Mouse (Mus musculus): ENCODE results near the gene Fcgrt.

The Fcgrt gene

DNA sequence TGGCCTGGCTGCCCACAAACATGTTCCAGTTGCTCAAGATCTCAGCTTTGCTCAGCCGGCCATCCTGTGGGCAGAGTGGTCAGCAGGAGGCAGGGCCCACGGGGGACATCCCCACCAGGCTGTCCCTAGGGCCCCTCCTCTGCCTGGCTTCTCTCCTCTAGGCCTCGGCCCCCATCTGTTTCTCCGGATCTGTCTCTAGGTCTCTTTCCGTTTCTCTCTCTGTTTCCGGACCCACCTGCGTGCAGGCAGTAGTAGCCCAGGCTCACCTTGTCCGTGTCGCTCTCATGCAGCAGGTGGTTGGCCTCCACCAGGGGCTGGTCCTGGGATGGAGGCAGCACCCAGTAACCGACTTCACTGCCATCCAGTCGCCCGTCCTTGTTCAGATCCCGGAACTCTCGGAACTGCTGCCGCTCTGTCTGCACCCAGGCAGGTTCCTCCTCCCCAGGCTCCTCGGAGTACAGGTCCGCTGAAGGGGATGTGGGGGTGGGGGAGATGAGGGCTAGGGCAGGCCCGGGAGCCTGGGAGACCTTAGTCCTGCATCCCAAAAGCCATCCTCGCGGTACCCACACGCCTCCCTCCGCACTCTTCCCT is 20.3 kb downstream of the Fcgrt start:
- no peak for DNase-seq (ENCODE audit: low read depth)

GRCm38 (mm10) chr7:45082401-45083299 is 21.0 kb downstream of the Fcgrt start:
- DNase-seq (ENCODE audit: low read depth) = peak; percentile 94

GRCm38 (mm10) chr7:45081016-45081415 is 22.6 kb downstream of the Fcgrt start:
- DNase-seq (ENCODE audit: low read depth) = peak; percentile 51

- DNase-seq (ENCODE audit: low read depth) = peak; percentile 89
Measured at GRCm38 (mm10) chr7:45079856-45080255, 23.8 kb downstream of the Fcgrt start.

DNA sequence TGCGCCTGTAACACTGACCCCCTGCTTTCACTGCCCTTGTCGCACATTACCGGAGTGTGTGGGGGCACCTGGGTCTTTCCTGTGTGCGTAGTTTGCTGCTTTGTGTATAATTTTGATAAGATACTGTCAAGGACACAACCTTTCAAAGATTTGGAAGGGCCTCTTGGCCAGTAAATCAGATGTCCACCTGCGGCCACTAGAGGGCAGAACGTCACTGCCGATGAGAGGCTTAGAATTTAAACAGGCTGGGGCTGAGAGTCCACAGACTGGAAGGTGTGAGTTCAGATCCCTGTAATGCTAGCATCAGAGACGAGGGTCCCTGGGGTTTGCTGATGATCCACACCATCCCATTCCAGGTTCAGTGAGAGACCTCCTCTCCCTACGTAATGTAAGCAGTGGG is 25.1 kb downstream of the Fcgrt start:
- peak; percentile 84 for DNase-seq (ENCODE audit: low read depth)

GRCm38 (mm10) chr7:45077829-45078228 is 25.8 kb downstream of the Fcgrt start:
- DNase-seq (ENCODE audit: low read depth) = no peak

DNA sequence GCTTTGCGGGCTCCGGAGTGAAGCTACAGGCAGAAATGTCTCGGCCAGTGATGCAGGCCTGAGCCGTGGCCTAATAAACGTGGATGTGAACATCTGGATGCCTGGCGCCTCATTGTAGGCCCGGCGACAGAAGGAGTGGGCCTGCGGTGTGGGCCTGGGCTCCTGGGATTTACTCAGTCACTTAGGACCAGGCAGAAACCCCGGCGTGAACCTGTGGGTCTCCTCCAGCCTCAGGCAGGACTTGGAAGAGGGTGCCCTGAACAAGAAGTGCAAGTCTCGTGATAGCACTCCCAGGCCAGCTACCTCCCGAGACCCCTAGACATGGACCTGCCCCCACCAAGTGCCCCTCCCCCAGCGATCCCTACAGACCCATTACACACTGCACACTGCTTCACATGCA is 26.3 kb downstream of the Fcgrt start:
- no peak for DNase-seq (ENCODE audit: low read depth)

- no peak for DNase-seq (ENCODE audit: low read depth)
Measured at GRCm38 (mm10) chr7:45076501-45076900, 27.1 kb downstream of the Fcgrt start.

GRCm38 (mm10) chr7:45075405-45075804 is 28.2 kb downstream of the Fcgrt start:
- DNase-seq (ENCODE audit: low read depth) = peak; percentile 53

DNA sequence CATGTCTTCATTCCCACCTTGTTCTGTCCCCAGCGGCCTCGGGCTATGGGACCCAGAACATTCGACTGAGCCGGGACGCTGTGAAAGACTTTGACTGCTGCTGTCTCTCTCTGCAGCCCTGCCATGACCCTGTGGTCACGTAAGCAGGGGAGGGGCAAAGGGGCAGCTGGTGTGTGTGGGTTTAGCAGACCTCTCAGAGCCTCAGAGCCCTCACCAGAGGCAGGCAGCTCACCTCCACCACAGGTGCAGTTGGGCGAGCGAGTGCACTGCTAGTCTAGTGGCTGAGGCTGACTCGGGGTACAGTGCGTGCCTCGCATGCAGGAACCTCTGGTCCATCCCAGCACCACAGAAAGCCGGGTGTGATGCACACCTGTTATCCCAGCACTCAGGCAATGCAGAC is 29.7 kb downstream of the Fcgrt start:
- no peak for DNase-seq (ENCODE audit: low read depth)

DNA sequence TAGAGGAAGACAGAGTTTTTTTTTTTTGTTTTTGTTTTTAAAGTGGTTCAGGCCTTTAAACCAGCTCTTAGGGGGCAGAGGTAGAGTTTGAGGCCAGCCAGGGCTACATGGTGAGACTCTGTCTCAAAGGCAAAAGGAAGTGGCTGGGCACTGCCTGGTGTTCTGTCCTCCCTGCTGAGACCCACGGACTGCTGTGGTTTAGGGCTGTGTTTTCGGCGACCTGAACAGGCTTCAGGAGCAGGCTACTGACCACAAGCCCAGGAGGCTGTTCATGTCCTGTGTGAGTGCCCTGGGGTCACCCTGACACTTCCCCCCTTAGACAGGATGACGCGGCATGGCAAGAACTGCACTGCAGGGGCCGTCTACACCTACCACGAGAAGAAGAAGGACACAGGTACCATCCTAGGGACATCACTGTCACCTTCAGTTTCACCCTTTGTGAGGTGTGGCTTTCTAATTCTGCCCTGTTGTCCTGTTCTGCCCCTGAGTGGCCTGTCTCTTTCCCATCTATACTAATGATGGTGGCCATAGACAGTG is 30.4 kb downstream of the Fcgrt start:
- DNase-seq (ENCODE audit: low read depth) = peak; percentile 82

GRCm38 (mm10) chr7:45072230-45072629 is 31.4 kb downstream of the Fcgrt start:
- peak; percentile 80 for DNase-seq (ENCODE audit: low read depth)

GRCm38 (mm10) chr7:45069671-45070070 is 34.0 kb downstream of the Fcgrt start:
- no peak for DNase-seq (ENCODE audit: low read depth)

GRCm38 (mm10) chr7:45068000-45068318 is 35.7 kb downstream of the Fcgrt start:
- DNase-seq (ENCODE audit: low read depth) = peak; percentile 90

DNA sequence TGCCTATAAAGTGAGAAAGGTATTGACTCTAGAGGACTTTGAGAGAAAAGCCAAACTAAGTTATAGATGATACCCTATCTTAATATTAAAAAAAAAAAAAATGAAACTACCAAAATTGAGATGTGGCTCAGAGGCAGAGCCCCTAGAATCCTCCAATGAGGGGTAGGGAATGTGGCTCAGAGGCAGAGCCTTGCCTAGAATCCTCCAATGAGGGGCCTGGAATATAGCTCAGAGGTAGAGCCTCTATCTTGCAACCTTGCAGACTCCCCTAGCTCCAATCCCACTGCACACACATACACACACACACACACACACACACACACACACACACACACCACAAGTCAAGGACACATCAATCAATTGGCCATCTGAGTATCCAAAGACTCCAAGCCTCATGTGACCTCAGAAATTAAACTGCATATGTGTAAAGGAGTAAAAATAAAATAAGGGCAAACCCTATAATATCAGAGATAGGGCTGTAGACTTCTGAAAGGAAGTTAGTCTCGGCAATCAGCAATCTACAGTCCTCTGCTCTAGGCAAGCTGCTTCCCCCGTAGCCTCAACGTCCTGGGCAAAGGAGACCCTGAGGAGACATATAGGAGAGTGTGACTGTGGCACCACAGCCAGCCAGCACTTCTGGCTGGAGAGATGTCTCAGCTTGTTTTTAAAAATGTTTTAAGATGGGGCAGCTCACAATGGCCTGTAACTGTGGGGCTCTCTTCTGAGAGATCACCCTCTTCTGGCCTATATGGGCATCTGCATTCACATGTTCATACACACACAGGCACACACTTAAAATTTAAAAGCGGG is 36.3 kb downstream of the Fcgrt start:
- peak; percentile 72 for DNase-seq (ENCODE audit: low read depth)

- DNase-seq (ENCODE audit: low read depth) = peak; percentile 100
Measured at GRCm38 (mm10) chr7:45062239-45062835, 41.3 kb downstream of the Fcgrt start, which contains the start of the genes Nosip and Prrg2. TSS of gene Nosip (plus strand) at chr7:45062429. TSS of gene Prrg2 (minus strand) at chr7:45062677.

GRCm38 (mm10) chr7:45061532-45062075 is 42.0 kb downstream of the Fcgrt start:
- DNase-seq (ENCODE audit: low read depth) = no peak

GRCm38 (mm10) chr7:45060632-45061122 is 43.0 kb downstream of the Fcgrt start:
- DNase-seq (ENCODE audit: low read depth) = no peak

DNA sequence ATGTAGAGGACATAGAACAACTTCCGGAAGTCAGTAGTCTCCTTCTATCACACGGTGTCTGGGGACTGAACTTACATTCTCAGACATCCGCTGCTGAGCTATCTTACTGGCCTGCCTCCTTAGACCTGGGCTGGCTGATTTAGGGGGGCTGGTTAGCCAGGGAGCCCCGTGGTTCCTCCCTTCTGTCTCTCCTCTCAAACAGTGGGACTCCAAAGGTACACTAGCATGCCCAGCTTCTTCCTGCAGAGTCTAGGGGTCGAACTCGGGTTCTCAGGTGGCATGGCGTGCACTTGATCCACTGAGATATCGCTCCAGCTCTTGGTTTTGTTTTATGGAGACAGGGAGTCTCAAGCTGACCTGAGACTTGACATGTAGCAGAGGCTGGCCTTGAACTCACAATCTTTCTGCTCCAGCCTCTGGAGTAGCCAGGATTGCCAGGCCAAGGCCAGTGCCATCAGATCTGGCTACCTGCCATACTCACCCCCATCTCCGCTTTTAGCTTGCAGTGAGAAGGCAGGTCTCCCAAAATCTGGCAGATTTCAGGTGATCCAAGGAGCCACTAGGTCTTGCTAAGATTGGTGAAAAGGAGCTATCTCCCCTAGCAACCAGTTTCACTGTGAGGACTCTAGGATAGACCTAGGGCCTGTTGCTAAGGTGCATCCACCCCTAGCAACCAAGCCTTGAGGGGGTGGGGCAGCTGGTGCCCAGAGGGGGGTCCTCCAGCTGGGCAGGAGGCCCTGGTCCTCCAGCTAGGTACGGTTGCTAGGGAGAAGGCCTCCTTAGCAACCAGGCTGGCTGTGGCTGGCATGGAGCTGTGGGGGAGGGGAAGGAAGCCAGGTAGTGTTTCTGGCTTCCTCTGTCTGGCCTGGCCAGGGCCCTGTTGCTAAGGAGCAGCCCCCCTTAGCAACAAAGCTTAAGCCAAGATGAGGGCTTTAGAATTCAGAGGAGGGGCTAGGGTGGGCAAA is 44.8 kb downstream of the Fcgrt start:
- DNase-seq (ENCODE audit: low read depth) = no peak

GRCm38 (mm10) chr7:45056972-45057348 is 46.7 kb downstream of the Fcgrt start:
- DNase-seq (ENCODE audit: low read depth) = no peak
